Mouse (Mus musculus): ENCODE measurements around the gene Tmem14c.
"Not testable (repeated sequence)": the region's sequence is repeated elsewhere in the genome, so short reads cannot be mapped to it uniquely, and the experiment has no call there.

Gene Tmem14c

GRCm38 (mm10) chr13:41015829-41016634 is at the start of gene Tmem14c:
Gene Tmem14c (plus strand): TSS chr13:41016292.
- DNase-seq = peak; percentile 93

GRCm38 (mm10) chr13:40967609-40968008 is 48.5 kb upstream of the Tmem14c start:
- DNase-seq = no peak

GRCm38 (mm10) chr13:40968564-40968963 is 47.5 kb upstream of the Tmem14c start:
- DNase-seq = no peak

GRCm38 (mm10) chr13:40969761-40970390 is 46.2 kb upstream of the Tmem14c start:
- DNase-seq = no peak

- no peak for DNase-seq
Observed at GRCm38 (mm10) chr13:40971261-40971660, 44.8 kb upstream of the Tmem14c start.

- no peak for DNase-seq
Observed at GRCm38 (mm10) chr13:40971831-40972230, 44.3 kb upstream of the Tmem14c start.

- DNase-seq = no peak
Observed at GRCm38 (mm10) chr13:40972976-40973375, 43.1 kb upstream of the Tmem14c start.

- DNase-seq = peak; percentile 29
Observed at GRCm38 (mm10) chr13:40977609-40978008, 38.5 kb upstream of the Tmem14c start.

- DNase-seq = no peak
Observed at GRCm38 (mm10) chr13:40978652-40979051, 37.4 kb upstream of the Tmem14c start.

GRCm38 (mm10) chr13:40979321-40979720 is 36.8 kb upstream of the Tmem14c start:
- no peak for DNase-seq

GRCm38 (mm10) chr13:40982759-40983158 is 33.3 kb upstream of the Tmem14c start:
- no peak for DNase-seq

- no peak for DNase-seq
Observed at GRCm38 (mm10) chr13:40986081-40986480, 30.0 kb upstream of the Tmem14c start.

- not testable (repeated sequence) for DNase-seq
Observed at GRCm38 (mm10) chr13:40987608-40988303, 28.3 kb upstream of the Tmem14c start.

GRCm38 (mm10) chr13:40988418-40988817 is 27.7 kb upstream of the Tmem14c start:
- DNase-seq = no peak

GRCm38 (mm10) chr13:40994487-40995263 is 21.4 kb upstream of the Tmem14c start:
- no peak for DNase-seq

GRCm38 (mm10) chr13:40998537-40998936 is 17.6 kb upstream of the Tmem14c start:
- not testable (repeated sequence) for DNase-seq

- peak; percentile 44 for DNase-seq
Observed at GRCm38 (mm10) chr13:41000140-41000925, 15.8 kb upstream of the Tmem14c start.

GRCm38 (mm10) chr13:41000926-41001639 is 15.0 kb upstream of the Tmem14c start, which contains the start of gene Pak1ip1:
Gene Pak1ip1 (plus strand): TSS chr13:41001023.
- DNase-seq = peak; percentile 94

GRCm38 (mm10) chr13:41002001-41002400 is 14.1 kb upstream of the Tmem14c start:
- DNase-seq = no peak

GRCm38 (mm10) chr13:41006244-41006643 is 9.8 kb upstream of the Tmem14c start:
- no peak for DNase-seq

GRCm38 (mm10) chr13:41008271-41008670 is 7.8 kb upstream of the Tmem14c start:
- no peak for DNase-seq
